Mouse (Mus musculus): Measurements from ENCODE around the gene Vmn2r93.

GRCm38 (mm10) chr17:18277656-18278055 is 20.2 kb upstream of the Vmn2r93 start, which contains the start of gene Vmn2r94:
- no peak for TF ChIP-seq CTCF (IDR thresholded peaks at IDR 0.05; ENCODE audit: low read depth)
- TF ChIP-seq EP300 (optimal IDR thresholded peaks at IDR 0.05) = no peak

Measured in stomach, postnatal 0 days (tissue).